Mouse (Mus musculus): ENCODE data around the gene Ncoa1.
"Not testable (repeated sequence)": the region's sequence is repeated elsewhere in the genome, so short reads cannot be mapped to it uniquely, and the experiment has no call there.

Ncoa1 gene

GRCm38 (mm10) chr12:4295881-4296280, 181.1 kb downstream of the Ncoa1 start:
- DNase-seq: no peak

GRCm38 (mm10) chr12:4295281-4295680, 181.7 kb downstream of the Ncoa1 start:
- no peak for DNase-seq

GRCm38 (mm10) chr12:4293813-4294212, 183.2 kb downstream of the Ncoa1 start:
- DNase-seq: no peak

GRCm38 (mm10) chr12:4285186-4285585, 191.8 kb downstream of the Ncoa1 start:
- DNase-seq: peak; percentile 20 to 29

- no peak for DNase-seq
Measured at GRCm38 (mm10) chr12:4279878-4280277, 197.1 kb downstream of the Ncoa1 start.

- DNase-seq: no peak
Measured at GRCm38 (mm10) chr12:4278978-4279755, 197.8 kb downstream of the Ncoa1 start.

GRCm38 (mm10) chr12:4271078-4271477, 205.9 kb downstream of the Ncoa1 start:
- DNase-seq: no peak

GRCm38 (mm10) chr12:4267765-4268164, 209.2 kb downstream of the Ncoa1 start:
- peak; percentile 31 to 35 for DNase-seq

GRCm38 (mm10) chr12:4252742-4253655, 224.0 kb downstream of the Ncoa1 start:
- DNase-seq: no peak

- no peak for DNase-seq
Measured at GRCm38 (mm10) chr12:4249786-4250185, 227.2 kb downstream of the Ncoa1 start.

- no peak for DNase-seq
Measured at GRCm38 (mm10) chr12:4245742-4246141, 231.2 kb downstream of the Ncoa1 start.

- no peak for DNase-seq
Measured at GRCm38 (mm10) chr12:4243805-4244204, 233.2 kb downstream of the Ncoa1 start.

- DNase-seq: not testable (repeated sequence)
Measured at GRCm38 (mm10) chr12:4240281-4240680, 236.7 kb downstream of the Ncoa1 start.

GRCm38 (mm10) chr12:4237481-4237880, 239.5 kb downstream of the Ncoa1 start:
- no peak for DNase-seq

GRCm38 (mm10) chr12:4233572-4234508, 243.1 kb downstream of the Ncoa1 start, which contains the start of the genes Ptrhd1 and Cenpo:
Gene Ptrhd1, plus strand, starts transcription at chr12:4234027.
Gene Cenpo, minus strand, starts transcription at chr12:4234294.
- peak; percentile 96 to 97 for DNase-seq

GRCm38 (mm10) chr12:4232777-4233176, 244.2 kb downstream of the Ncoa1 start:
- no peak for DNase-seq

- DNase-seq: no peak
Measured at GRCm38 (mm10) chr12:4230156-4230555, 246.8 kb downstream of the Ncoa1 start.

- peak; percentile 71 to 82 for DNase-seq
Measured at GRCm38 (mm10) chr12:4212908-4213307, 264.1 kb downstream of the Ncoa1 start.

GRCm38 (mm10) chr12:4211174-4211573, 265.8 kb downstream of the Ncoa1 start:
- DNase-seq: peak; percentile 54 to 62

- DNase-seq: no peak
Measured at GRCm38 (mm10) chr12:4209196-4209595, 267.8 kb downstream of the Ncoa1 start.

- peak; percentile 78 to 83 for DNase-seq
Measured at GRCm38 (mm10) chr12:4208405-4209133, 268.4 kb downstream of the Ncoa1 start.

- DNase-seq: no peak
Measured at GRCm38 (mm10) chr12:4206106-4206505, 270.9 kb downstream of the Ncoa1 start.

All from kidney, postnatal 4 days (tissue).